Mouse (Mus musculus): ENCODE results near the gene Olfr1297. TPM values are rescaled to one million over a fixed set of nuclear protein-coding genes. Genes with fewer than 3 reads are reported as not detected.

The Olfr1297 gene
- polyA plus RNA-seq (2012; rRNA removed) = not detected in 2 replicates

DNA sequence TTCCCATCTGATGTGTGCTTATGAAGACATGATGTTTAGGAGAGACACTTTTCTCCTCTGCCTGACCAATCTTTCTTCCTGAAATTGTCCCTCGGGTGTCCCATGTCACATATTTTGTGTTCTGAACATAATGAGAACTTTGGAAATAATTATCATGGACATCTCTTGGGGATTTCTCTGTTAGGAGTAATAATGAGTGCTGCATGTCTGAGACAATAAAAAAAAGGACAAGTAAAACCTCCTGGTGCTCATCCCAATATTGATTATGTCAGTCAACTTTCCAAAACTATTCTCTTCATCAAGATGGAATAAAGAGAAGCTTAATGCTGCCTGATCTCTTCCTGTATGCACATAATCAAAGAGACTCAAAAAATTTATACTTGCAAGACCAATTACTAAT lies at the start of gene Olfr1297:
Olfr1297 (minus strand) TSS at position 101 of the 400 bp plus-strand sequence.
- no peak for DNase-seq (ENCODE audit: low read depth)

DNA sequence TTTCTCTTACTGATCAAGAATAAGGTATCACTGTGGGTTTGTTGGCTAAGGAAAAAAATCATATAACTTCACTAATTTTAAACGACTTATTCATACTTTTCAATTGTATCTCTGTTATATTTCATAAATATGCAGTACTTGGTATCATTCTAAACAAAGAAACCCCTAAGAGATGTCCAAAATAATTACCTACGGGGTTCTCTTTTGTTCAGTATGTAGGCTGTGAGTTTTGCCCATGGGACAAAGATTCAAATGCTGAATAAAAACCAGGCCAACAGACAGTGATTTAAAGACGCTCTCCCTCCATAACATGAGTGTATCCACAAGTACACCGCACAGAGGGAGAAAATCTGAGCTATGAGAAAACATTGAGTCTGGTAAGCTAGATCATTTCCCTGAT lies 34.8 kb upstream of the Olfr1297 start, which contains the start of gene Olfr1299:
Olfr1299 (plus strand) TSS at position 301 of the 400 bp plus-strand sequence.
- DNase-seq (ENCODE audit: low read depth) = no peak
- TF ChIP-seq CTCF (IDR thresholded peaks at IDR 0.05; ENCODE audit: borderline replicate concordance, extremely low read depth, insufficient read depth, insufficient read length) (no peak), POLR2A (IDR thresholded peaks at IDR 0.05; ENCODE audit: borderline replicate concordance, extremely low read depth, insufficient read depth, insufficient read length, poor library complexity, severe bottlenecking) (no peak)

More for the DNA sequence above, at the start of gene Olfr1297:
- no peak for TF ChIP-seq POLR2A (IDR thresholded peaks at IDR 0.05; ENCODE audit: borderline replicate concordance, extremely low read depth, insufficient read depth, insufficient read length, poor library complexity, severe bottlenecking)
- TF ChIP-seq CTCF (IDR thresholded peaks at IDR 0.05; ENCODE audit: borderline replicate concordance, extremely low read depth, insufficient read depth, insufficient read length) = no peak

DNA sequence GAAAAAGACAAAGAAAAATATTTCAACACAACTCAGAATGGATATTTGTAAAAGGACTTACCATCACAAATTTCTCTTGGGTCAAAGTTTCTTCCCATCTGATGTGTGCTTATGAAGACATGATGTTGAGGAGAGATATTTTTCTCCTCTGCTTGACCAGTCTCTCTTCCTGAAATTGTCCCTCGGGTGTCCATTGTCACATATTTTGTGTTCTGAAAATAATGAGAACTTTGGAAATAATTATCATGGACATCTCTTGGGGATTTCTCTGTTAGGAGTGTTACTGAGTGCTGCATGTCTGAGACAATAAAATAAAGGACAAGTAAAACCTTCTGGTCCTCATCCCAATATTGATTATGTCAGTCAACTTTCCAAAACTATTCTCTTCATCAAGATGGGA lies 22.8 kb upstream of the Olfr1297 start, which contains the start of gene Olfr1298:
Olfr1298 (minus strand) TSS at position 101 of the 400 bp plus-strand sequence.
- TF ChIP-seq CTCF (IDR thresholded peaks at IDR 0.05; ENCODE audit: borderline replicate concordance, extremely low read depth, insufficient read depth, insufficient read length) = no peak
- no peak for TF ChIP-seq POLR2A (IDR thresholded peaks at IDR 0.05; ENCODE audit: borderline replicate concordance, extremely low read depth, insufficient read depth, insufficient read length, poor library complexity, severe bottlenecking)
- no peak for DNase-seq (ENCODE audit: low read depth)

DNA sequence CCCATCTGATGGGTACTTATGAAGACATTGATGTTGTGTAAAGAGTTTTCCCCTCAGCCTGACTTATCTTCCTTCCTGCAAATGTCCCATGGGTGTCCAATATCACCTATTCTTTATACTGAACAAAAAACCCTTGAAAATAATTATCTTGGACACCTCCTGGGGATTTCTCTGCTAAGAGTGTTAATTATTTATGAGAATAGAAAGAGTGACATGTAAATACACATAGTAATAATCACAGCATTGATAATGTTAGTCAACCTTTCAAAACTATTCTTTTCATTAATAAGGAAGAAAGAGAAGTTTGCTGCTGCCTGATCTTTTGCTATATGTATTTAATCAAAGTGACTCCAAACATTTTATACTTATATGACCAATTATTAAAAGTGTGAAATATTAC lies 56.7 kb downstream of the Olfr1297 start, which contains the start of gene Olfr1295:
Olfr1295 (minus strand) TSS at position 101 of the 400 bp plus-strand sequence.
- TF ChIP-seq POLR2A (IDR thresholded peaks at IDR 0.05; ENCODE audit: borderline replicate concordance, extremely low read depth, insufficient read depth, insufficient read length, poor library complexity, severe bottlenecking) (no peak), CTCF (IDR thresholded peaks at IDR 0.05; ENCODE audit: borderline replicate concordance, extremely low read depth, insufficient read depth, insufficient read length) (no peak)
- no peak for DNase-seq (ENCODE audit: low read depth)

Other genes with a start within 250 kb of the Olfr1297 start
- gene Olfr1286, start 203.4 kb downstream of the Olfr1297 start, polyA plus RNA-seq (2012; rRNA removed) = not detected in 2 replicates
- not detected in 2 replicates for gene Olfr1287, start 177.4 kb downstream of the Olfr1297 start, polyA plus RNA-seq (2012; rRNA removed)
- gene Olfr1288, start 152.4 kb downstream of the Olfr1297 start, polyA plus RNA-seq (2012; rRNA removed) = not detected in 2 replicates
- gene Olfr1289, start 145.7 kb downstream of the Olfr1297 start, polyA plus RNA-seq (2012; rRNA removed) = not detected in 2 replicates
- not detected in 2 replicates for gene Olfr1290, start 132.7 kb downstream of the Olfr1297 start, polyA plus RNA-seq (2012; rRNA removed)
- gene Olfr1291-ps1, start 129.3 kb downstream of the Olfr1297 start, polyA plus RNA-seq (2012; rRNA removed) = not detected in 2 replicates
- gene Olfr1293-ps, start 101.3 kb downstream of the Olfr1297 start, polyA plus RNA-seq (2012; rRNA removed) = not detected in 2 replicates
- gene Olfr1294, start 86.2 kb downstream of the Olfr1297 start, polyA plus RNA-seq (2012; rRNA removed) = not detected in 2 replicates
- gene Olfr1295, start 56.8 kb downstream of the Olfr1297 start, polyA plus RNA-seq (2012; rRNA removed) = not detected in 2 replicates
- gene Olfr1298, start 22.7 kb upstream of the Olfr1297 start, polyA plus RNA-seq (2012; rRNA removed) = not detected in 2 replicates
- not detected in 2 replicates for gene Olfr1299, start 34.9 kb upstream of the Olfr1297 start, polyA plus RNA-seq (2012; rRNA removed)
- not detected in 2 replicates for gene Olfr1301, start 124.5 kb upstream of the Olfr1297 start, polyA plus RNA-seq (2012; rRNA removed)
- not detected in 2 replicates for gene Olfr1302, start 150.9 kb upstream of the Olfr1297 start, polyA plus RNA-seq (2012; rRNA removed)
- gene Olfr1303, start 193.8 kb upstream of the Olfr1297 start, polyA plus RNA-seq (2012; rRNA removed) = not detected in 2 replicates

Data from brain, embryonic 14.5 days (tissue).